Mouse (Mus musculus) embryonic facial prominence, embryonic 11.5 days (tissue): ENCODE measurements at regions not wholly inside any gene's neighbourhood (a gene's known extent, or its start where the extent isn't known, plus 50 kb on each side); places are given as distances from the start of the nearest gene placed in this dataset.

Source experiments
- ATAC-seq: fragments of 200-750 bp; cut with Nextera tagmentation; replicated peaks from 2 replicates; pipeline ENCODE4 v1.8.0; 2017; ENCODE audit warnings: low read depth; ENCODE audit not compliant: insufficient number of reproducible peaks, low FRiP score, low TSS enrichment
- DNase-seq: peaks from one replicate; pipeline ENCODE4 v3.0.0-alpha.2; 2015; ENCODE audit warnings: low spot score
- H3K27ac ChIP-seq: fragments of 300-500 bp; sonication (generic); replicated peaks from 2 replicates; pipeline ENCODE4 v1.5.1; 2014; ENCODE audit warnings: mild to moderate bottlenecking, low read depth, low read length, control low read depth
- H3K27me3 ChIP-seq: fragments of 300-500 bp; sonication (generic); 2 replicates; pipeline ENCODE4 v1.6.1; 2014; ENCODE audit warnings: mild to moderate bottlenecking, low read length, moderate library complexity, mixed read lengths; ENCODE audit not compliant: control insufficient read depth, insufficient read depth
- H3K36me3 ChIP-seq: fragments of 300-500 bp; sonication (generic); replicated peaks from 2 replicates; pipeline ENCODE4 v1.6.1; 2014; ENCODE audit warnings: low read depth, mild to moderate bottlenecking, low read length, moderate library complexity, mixed read lengths; ENCODE audit not compliant: control insufficient read depth, insufficient read depth
- H3K4me1 ChIP-seq: fragments of 300-500 bp; sonication (generic); 2 replicates; pipeline ENCODE4 v1.6.1; 2014; ENCODE audit warnings: low read length, mixed read lengths; ENCODE audit not compliant: control insufficient read depth, insufficient read depth
- H3K4me2 ChIP-seq: fragments of 300-500 bp; sonication (generic); 2 replicates; pipeline ENCODE4 v1.6.1; 2014; ENCODE audit warnings: low read depth, mild to moderate bottlenecking, control low read depth, low read length, moderate library complexity
- H3K4me3 ChIP-seq: fragments of 300-500 bp; sonication (generic); 2 replicates; pipeline ENCODE4 v1.5.1; 2014; ENCODE audit warnings: low read depth, low read length, control low read depth
- H3K9ac ChIP-seq: fragments of 300-500 bp; sonication (generic); replicated peaks from 2 replicates; pipeline ENCODE4 v1.6.1; 2014; ENCODE audit warnings: mild to moderate bottlenecking, control low read depth, low read length
- H3K9me3 ChIP-seq: fragments of 300-500 bp; sonication (generic); replicated peaks from 2 replicates; pipeline ENCODE4 v1.6.1; 2016; ENCODE audit warnings: mild to moderate bottlenecking, low read length, inconsistent platforms, mixed read lengths; ENCODE audit not compliant: control insufficient read depth
- WGBS: fragments of 180-500 bp; shearing (Covaris S2); extraction: QIAGEN DNeasy Blood & Tissue Kit; methylation state at CpG from one replicate; pipeline ENCODE4 v1.1.7; 2014; 5-methylcytosine and 5-hydroxymethylcytosine counted together

- DNase-seq = no peak
- 67% methylated on average over 8 of the region's 10 CpGs for WGBS
- H3K36me3 ChIP-seq = no peaks in the 10 kb centered on the region
- no peaks in the 10 kb centered on the region for H3K9me3 ChIP-seq
- ATAC-seq = no peak
- H3K9ac ChIP-seq = no peak overlapping the region
- H3K4me2 ChIP-seq = no peak overlapping the region
- peaks cover 5% of the 10 kb centered on the region for H3K4me1 ChIP-seq
- no peak overlapping the region for H3K4me3 ChIP-seq
- H3K27ac ChIP-seq = no peak overlapping the region
- H3K27me3 ChIP-seq = no peaks in the 10 kb centered on the region
Measured at GRCm38 (mm10) chr17:47163677-47164340, 153.5 kb upstream of the Ubr2 start.

DNA sequence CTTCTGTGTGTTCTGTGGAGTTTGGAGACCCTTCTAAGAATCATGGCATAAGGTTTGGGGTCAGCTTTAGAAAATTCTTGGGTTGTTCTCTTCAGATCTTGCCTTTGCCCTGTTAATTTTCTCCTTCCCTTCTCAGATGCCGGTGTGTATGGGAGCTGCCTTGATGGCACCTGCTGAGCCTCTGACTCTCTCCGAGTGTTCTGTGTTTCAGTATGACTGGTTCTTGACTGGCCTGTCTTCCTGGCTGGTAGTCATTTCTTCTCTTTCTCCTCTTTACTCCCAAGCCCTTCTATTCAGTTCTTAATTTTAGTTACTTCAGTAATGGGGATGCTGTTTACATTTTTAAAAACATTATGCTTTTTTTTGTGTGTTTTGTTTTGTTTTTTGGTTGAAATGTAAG, 152.1 kb upstream of the Ubr2 start:
- Histone ChIP-seq H3K4me2 (no peak overlapping the region), H3K9ac (no peak overlapping the region), H3K27ac (no peak overlapping the region), H3K4me1 (no peaks in the 10 kb centered on the region; the same call in 1 of the 2 replicates), H3K27me3 (no peaks in the 10 kb centered on the region), H3K4me3 (no peak overlapping the region), H3K9me3 (no peaks in the 10 kb centered on the region), H3K36me3 (no peaks in the 10 kb centered on the region)
- WGBS = 80% methylated on average over 2 of the region's 2 CpGs
- DNase-seq (no peak), ATAC-seq (no peak)

- no peak overlapping the region for H3K4me2 ChIP-seq
- H3K27ac ChIP-seq = no peak overlapping the region
- no peak overlapping the region for H3K9ac ChIP-seq
- WGBS = 89% methylated on average over 11 of the region's 11 CpGs
- no peak overlapping the region for H3K4me3 ChIP-seq
- ATAC-seq (no peak), DNase-seq (no peak)
- no peaks in the 10 kb centered on the region for H3K36me3 ChIP-seq
- H3K9me3 ChIP-seq = no peaks in the 10 kb centered on the region
- no peaks in the 10 kb centered on the region for H3K27me3 ChIP-seq
- H3K4me1 ChIP-seq = no peaks in the 10 kb centered on the region; the same call in 1 of the 2 replicates
Measured at GRCm38 (mm10) chr17:47156237-47156636, 145.9 kb upstream of the Ubr2 start.

DNA sequence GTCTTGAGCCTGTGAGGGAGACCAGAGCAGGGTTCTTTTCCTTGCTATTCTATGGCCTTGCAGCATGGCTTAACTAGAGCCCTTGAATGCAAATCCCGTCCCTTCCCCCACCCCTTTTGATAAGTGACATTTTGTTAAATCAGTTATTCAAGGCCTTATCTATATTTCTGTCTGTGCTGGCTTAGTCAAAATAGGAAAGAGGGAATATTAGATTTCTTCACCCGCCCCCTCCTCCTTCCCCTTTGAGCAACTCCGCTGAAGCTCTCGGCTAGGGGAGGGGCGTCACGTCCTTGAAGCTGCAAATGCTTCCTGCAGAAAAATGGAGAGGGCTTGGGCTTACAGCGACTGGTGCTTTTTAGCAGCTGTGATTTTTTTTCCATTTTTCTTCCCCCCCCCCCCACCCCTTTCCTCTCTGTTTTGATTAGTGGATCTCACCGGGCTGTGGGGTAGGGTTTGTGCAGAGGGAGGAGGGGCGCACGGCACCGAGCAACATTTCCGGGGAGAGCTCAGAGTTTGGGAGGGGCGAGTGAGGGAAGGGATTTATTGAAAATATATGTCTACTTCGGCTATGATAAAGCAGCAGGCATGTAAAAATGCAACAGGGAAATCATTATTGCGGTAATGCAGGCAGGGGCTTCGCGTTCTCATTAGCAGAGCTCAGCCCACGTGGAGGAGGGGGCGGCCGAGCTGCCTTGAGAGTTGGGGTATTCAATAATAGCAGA, 141.4 kb upstream of the Ubr2 start:
- DNase-seq (peak; percentile 65), ATAC-seq (peak; percentile 15; the same call in 1 of the 2 replicates)
- 40% methylated on average over 20 of the region's 20 CpGs for WGBS
- Histone ChIP-seq H3K27me3 (no peaks in the 10 kb centered on the region), H3K4me1 (peaks cover 7% of the 10 kb centered on the region), H3K4me2 (peak overlapping the region; percentile 39), H3K27ac (no peak overlapping the region; the same call in 1 of the 2 replicates), H3K9ac (0 out of 2 replicates have a peak overlapping the region, but pooled peaks have one; percentile 3), H3K36me3 (no peaks in the 10 kb centered on the region), H3K4me3 (peak overlapping the region; percentile 11; the same call in 1 of the 2 replicates), H3K9me3 (no peaks in the 10 kb centered on the region)

- Histone ChIP-seq H3K4me2 (peak overlapping the region; percentile 39; the same call in 1 of the 2 replicates), H3K9ac (no peak overlapping the region), H3K27me3 (no peaks in the 10 kb centered on the region), H3K4me1 (peaks cover 7% of the 10 kb centered on the region), H3K9me3 (no peaks in the 10 kb centered on the region), H3K36me3 (no peaks in the 10 kb centered on the region), H3K27ac (0 out of 2 replicates have a peak overlapping the region, but pooled peaks have one; percentile 30), H3K4me3 (no peak overlapping the region)
- no peak for DNase-seq
- 63% methylated on average over 5 of the region's 5 CpGs for WGBS
- 0 out of 2 replicates have a peak, but pooled peaks have one; percentile 9 for ATAC-seq
Measured at GRCm38 (mm10) chr17:47151193-47151556, 140.8 kb upstream of the Ubr2 start.

- Histone ChIP-seq H3K9ac (no peak overlapping the region), H3K4me2 (no peak overlapping the region), H3K27ac (no peak overlapping the region), H3K4me3 (no peak overlapping the region), H3K36me3 (no peaks in the 10 kb centered on the region), H3K9me3 (no peaks in the 10 kb centered on the region), H3K27me3 (no peaks in the 10 kb centered on the region), H3K4me1 (peaks cover 7% of the 10 kb centered on the region)
- 82% methylated on average over 6 of the region's 6 CpGs for WGBS
- no peak for DNase-seq
- ATAC-seq = no peak
Measured at GRCm38 (mm10) chr17:47150636-47151035, 140.3 kb upstream of the Ubr2 start.

GRCm38 (mm10) chr17:47149662-47150061, 139.3 kb upstream of the Ubr2 start:
- ATAC-seq (no peak), DNase-seq (no peak)
- Histone ChIP-seq H3K4me3 (no peak overlapping the region), H3K4me2 (no peak overlapping the region), H3K36me3 (no peaks in the 10 kb centered on the region), H3K9me3 (no peaks in the 10 kb centered on the region), H3K9ac (no peak overlapping the region), H3K4me1 (peaks cover 7% of the 10 kb centered on the region), H3K27ac (no peak overlapping the region), H3K27me3 (no peaks in the 10 kb centered on the region)
- 89% methylated on average over 13 of the region's 13 CpGs for WGBS

- Histone ChIP-seq H3K4me3 (no peak overlapping the region), H3K9ac (no peak overlapping the region), H3K27ac (no peak overlapping the region), H3K36me3 (no peaks in the 10 kb centered on the region), H3K4me2 (no peak overlapping the region), H3K27me3 (no peaks in the 10 kb centered on the region), H3K4me1 (peaks cover 7% of the 10 kb centered on the region), H3K9me3 (no peaks in the 10 kb centered on the region)
- no peak for ATAC-seq
- 92% methylated on average over 9 of the region's 9 CpGs for WGBS
- no peak for DNase-seq
Measured at GRCm38 (mm10) chr17:47149158-47149557, 138.8 kb upstream of the Ubr2 start.
